Mouse (Mus musculus): ENCODE measurements around the gene Dpp10. TPM values are rescaled to one million over a fixed set of nuclear protein-coding genes. Genes with fewer than 3 reads are reported as not detected.
A peak's percentile ranks its signal among the peaks of the same experiment; 100 is the strongest.

Dpp10 gene
- 10 to 100 TPM; 41.9 to 52.9 (median 47.4) TPM for total RNA-seq (2022)

- DNase-seq (ENCODE audit: low spot score in 2 of 2) = peak in 1 of 2 experiments; percentile 6
Measured at GRCm38 (mm10) chr1:124044925-124045640, at the start of gene Dpp10. Dpp10 (minus strand) TSS chr1:124045559.

GRCm38 (mm10) chr1:124048544-124048943 is 3.2 kb upstream of the Dpp10 start:
- no peak for DNase-seq (ENCODE audit: low spot score in 2 of 2)

DNA sequence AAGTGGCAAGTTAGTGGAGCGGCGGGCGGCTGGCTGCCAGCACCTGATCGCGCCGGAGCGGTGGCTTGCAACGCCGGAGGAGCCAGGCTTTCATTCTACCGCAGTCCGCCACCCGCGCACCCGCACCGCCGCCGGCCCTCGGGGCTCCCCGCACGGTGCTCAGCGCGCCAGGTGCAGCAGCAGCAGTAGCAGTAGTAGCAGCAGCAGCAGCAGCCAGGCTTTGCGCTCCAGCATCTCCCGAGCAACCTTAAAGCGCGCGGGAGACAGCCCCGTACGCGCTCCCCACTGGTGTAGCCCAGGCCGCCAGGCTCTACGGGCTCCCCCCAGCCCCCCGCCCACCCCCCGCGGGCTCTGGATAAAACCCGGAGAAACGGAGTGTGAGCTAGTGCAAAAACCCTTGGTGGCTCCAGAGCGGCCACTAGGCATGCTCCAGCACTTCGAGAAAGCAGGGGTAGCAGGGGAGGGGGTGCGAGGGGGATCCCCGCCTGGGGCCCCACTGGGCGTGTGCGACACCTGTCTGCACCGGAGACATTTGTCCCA is 472 bp upstream of the Dpp10 start:
- peak in 1 of 2 experiments; percentile 47 for DNase-seq (ENCODE audit: low spot score in 2 of 2)

- DNase-seq (ENCODE audit: low spot score in 2 of 2) = no peak
Measured at GRCm38 (mm10) chr1:124044161-124044560, 1.2 kb downstream of the Dpp10 start.

GRCm38 (mm10) chr1:124043421-124043820 is 1.9 kb downstream of the Dpp10 start:
- DNase-seq (ENCODE audit: low spot score in 2 of 2) = no peak

DNA sequence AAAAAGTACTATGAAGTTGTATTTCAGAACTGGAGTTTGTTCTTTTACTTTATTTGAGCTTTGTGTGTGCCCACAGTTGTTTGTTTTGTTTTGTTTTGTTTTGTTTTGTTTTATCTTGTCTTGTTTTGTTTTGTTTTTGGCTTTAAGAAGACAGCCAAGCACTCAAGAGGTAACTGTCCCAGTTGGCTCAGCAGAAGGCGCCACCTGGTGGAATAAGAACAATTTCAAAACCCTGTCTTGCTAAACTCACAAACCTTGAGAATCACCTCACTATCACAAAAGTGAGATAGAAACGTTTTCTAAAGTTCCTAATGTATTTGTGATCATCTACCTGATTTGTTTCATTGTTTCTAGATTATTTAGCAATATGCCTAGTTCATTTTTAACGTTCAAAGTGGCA is 3.8 kb downstream of the Dpp10 start:
- DNase-seq (ENCODE audit: low spot score in 2 of 2) = peak in 1 of 2 experiments; percentile 14

- DNase-seq (ENCODE audit: low spot score in 2 of 2) = no peak
Measured at GRCm38 (mm10) chr1:124035306-124035990, 9.9 kb downstream of the Dpp10 start.

DNA sequence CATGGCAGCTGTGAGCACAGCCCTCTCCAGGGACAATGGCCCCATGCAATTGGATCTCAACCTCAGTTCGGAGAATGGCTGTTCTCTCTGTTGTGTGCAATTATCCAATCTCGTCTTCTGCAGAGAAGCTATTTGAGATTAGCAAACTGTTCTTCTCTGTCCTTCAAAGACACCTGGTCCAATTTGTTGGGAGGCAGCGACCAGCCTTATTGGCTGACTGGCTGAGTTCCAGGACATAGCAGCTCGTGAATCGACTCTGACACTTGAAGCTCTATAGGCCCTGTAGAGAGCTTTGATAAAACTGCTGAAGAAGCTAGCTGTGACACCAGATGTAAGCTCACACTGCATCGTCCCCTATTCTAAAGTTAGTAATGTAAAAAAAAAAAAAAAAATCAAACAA is 12.7 kb downstream of the Dpp10 start:
- no peak for DNase-seq (ENCODE audit: low spot score in 2 of 2)

GRCm38 (mm10) chr1:124031968-124032367 is 13.4 kb downstream of the Dpp10 start:
- peak in 1 of 2 experiments; percentile 8 for DNase-seq (ENCODE audit: low spot score in 2 of 2)

- no peak for DNase-seq (ENCODE audit: low spot score in 2 of 2)
Measured at GRCm38 (mm10) chr1:124002797-124003196, 42.6 kb downstream of the Dpp10 start.

GRCm38 (mm10) chr1:123995780-123996179 is 49.6 kb downstream of the Dpp10 start:
- DNase-seq (ENCODE audit: low spot score in 2 of 2) = no peak

DNA sequence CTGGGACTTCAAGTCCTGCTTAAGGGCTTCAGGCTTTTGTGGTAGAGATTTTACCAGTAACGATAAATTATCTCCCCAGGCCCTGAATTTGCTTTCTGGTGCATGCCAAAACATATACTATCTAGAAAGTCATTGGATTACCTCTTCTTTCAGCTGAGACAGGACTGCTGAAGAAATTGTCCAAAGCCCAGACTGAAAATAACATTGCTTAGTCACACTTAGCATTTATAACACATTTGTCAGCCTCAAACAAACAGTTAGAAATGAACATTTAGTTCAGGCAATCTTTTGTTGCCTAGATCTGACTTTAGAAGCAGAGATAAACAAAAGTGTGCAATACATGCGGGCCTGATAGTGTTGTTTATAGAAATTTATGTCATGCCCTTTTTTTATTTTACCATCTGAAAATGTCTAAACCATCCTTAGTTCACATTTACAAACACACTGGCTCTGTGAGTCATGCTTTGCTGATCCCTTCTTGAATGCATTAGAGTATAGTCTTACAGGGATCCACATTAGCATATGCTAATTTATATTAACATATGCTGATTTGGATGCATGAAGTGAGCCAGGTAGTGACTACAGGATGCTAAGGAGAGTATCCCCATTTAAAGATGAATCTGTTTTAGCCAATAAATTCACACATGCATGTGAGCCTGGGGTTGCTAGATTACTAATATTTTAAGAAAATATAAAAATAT is 59.9 kb downstream of the Dpp10 start:
- no peak for DNase-seq (ENCODE audit: low spot score in 2 of 2)

DNA sequence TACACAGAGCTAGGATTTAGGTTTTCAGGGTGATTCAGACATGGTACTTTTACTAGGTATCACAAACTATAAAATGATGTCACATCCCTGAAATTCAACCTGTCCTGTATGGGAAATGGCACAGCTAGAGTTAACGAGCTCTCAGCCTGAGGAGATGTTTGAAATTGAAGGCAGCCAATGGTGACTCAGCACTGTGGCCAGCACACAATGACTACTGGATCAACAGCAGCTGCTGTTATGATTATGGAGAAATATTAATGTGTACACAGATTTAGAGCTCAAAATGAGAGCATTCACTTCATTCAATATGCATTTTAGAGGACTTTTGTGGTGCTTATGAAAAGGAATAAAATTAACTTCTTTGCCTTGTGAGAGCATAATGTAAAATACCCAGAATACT is 66.8 kb downstream of the Dpp10 start:
- peak in 1 of 2 experiments; percentile 4 for DNase-seq (ENCODE audit: low spot score in 2 of 2)

DNA sequence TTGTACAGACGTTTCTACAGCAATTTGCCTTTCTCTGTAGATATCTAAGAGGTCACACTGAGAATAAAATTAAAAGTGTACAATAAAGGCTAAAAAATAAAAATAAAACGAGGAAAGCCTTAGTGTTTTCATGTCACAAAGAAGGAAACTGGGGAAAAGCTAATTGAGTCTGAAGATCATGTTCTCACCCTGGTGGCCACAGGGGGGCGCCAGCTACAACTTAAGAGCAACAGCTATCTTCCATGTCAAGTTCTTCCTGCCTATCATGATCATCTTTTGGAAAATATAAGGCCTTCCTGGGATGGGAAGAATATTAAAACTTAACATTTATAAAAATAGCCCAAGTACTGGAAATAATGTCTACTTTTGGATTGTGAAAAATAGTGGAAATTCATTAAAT is 70.7 kb downstream of the Dpp10 start:
- peak in 1 of 2 experiments; percentile 18 for DNase-seq (ENCODE audit: low spot score in 2 of 2)

GRCm38 (mm10) chr1:123946149-123946548 is 99.2 kb downstream of the Dpp10 start:
- no peak for DNase-seq (ENCODE audit: low spot score in 2 of 2)

- DNase-seq (ENCODE audit: low spot score in 2 of 2) = no peak
Measured at GRCm38 (mm10) chr1:123940826-123941225, 104.5 kb downstream of the Dpp10 start.

DNA sequence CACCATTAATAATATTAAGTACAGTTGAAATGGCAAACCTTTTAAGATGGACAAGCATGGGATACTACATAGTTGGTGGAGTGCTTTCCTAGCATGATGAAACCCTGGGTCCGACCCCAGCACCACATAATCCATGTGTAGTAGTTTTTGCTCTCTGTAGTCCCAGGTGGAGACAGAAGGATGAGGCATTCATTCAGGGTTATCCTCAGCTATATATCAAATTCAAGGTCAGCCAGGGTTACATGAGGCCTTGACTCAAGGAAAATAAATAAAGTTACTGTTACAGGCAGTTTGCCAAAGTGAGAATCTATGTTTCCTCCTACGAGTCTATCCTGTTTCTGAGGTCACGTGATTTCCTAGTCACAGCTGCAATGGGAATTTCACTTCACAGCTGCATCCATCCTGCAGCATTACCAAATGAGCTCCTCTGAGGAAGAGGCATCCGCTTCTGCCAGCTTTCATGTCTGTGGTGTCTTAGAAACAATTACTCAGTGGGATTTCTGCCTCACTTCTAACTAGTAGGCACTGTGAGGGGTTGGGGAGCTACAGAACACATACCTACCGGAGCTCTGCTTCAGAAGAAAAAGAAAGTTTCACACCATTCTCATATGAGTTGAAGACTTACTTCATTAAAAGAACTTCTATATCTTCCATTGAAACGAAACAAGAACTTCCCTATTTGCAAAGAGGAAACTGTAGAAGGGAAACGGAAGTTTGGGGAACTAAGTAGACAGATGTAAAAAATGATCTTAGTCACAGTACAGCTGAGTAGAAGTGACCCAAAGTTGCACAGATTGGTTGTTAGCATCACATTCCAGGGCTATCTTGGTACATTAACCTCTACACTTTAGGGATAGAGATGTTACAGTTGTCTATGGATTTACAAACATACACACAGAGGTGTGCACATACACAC is 111.3 kb downstream of the Dpp10 start:
- no peak for DNase-seq (ENCODE audit: low spot score in 2 of 2)

- no peak for DNase-seq (ENCODE audit: low spot score in 2 of 2)
Measured at GRCm38 (mm10) chr1:123928003-123928370, 117.4 kb downstream of the Dpp10 start.

DNA sequence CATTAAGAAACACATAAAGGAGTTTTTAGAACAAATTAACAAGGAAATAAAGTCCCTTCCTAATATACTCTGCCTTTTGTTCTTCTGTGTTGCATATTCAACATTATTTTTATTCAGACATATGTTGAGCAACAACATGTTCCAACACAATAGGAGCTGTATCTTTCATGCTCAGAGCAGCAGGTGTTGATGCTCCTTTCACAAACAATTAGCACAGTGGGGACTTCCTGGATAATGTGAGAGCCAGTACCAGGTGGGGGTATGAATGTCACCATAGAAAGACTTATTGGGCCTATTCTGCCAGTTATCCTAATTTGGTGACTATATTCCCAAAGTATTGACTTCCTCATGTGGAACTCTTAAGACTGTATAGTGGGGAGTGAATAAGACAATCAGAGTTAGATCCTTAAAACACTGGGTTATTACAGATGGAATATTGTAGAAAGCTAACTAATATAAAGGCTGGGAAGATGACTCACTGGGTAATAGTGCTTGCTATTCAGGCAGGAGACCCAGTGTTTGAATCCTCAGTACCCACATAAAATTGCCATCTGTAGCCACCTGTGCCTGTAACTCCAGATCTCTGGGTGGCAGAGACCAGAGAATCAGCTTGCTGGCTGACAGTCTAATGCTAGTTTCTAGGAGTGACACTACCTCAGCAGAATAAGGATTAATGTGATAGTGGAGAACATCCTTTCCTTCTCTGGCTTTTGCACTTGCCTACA is 117.9 kb downstream of the Dpp10 start:
- peak in 1 of 2 experiments; percentile 10 for DNase-seq (ENCODE audit: low spot score in 2 of 2)

- no peak for DNase-seq (ENCODE audit: low spot score in 2 of 2)
Measured at GRCm38 (mm10) chr1:123924905-123925304, 120.5 kb downstream of the Dpp10 start.

Measured in layer of hippocampus, adult 8-10 months (tissue).